Mouse (Mus musculus) cerebellum, adult 9-11 months (tissue): Measurements from ENCODE around the gene Gm10720.
"Not testable (repeated sequence)": the region's sequence is repeated elsewhere in the genome, so short reads cannot be mapped to it uniquely, and the experiment has no call there.

Experiments
- DNase-seq: peaks from one replicate; pipeline ENCODE4 v3.0.0; 2022

Gm10720 gene

DNA sequence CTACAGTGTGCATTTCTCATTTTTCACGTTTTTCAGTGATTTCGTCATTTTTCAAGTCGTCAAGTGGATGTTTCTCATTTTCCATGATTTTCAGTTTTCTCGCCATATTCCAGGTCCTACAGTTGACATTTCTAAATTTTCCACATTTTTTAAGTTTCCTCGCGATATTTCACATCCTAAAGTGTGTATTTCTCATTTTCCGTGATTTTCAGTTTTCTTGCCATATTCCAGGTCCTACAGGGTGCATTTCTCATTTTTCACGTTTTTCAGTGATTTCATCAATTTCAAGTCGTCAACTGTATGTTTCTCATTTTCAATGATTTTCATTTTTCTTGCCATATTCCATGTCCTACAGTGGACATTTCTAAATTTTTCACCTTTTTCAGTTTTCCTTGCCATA lies at the start of gene Gm10720:
TSS of gene Gm10720 (plus strand) at position 301 of the 400 bp plus-strand sequence.
- DNase-seq, result not testable (repeated sequence)

DNA sequence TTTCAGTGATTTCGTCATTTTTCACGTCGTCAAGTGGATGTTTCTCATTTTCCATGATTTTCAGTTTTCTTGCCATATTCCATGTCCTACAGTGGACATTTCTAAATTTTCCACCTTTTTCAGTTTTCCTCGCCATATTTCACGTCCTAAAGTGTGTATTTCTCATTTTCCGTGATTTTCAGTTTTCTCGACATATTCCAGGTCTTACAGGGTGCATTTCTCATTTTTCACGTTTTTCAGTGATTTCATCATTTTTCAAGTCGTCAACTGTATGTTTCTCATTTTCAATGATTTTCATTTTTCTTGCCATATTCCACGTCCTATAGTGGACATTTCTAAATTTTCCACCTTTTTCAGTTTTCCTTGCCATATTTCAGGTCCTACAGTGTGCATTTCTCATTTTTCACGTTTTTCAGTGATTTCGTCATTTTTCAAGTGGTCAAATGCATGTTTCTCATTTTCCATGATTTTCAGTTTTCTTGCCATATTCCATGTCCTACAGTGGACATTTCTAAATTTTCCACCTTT lies 14.9 kb upstream of the Gm10720 start, which contains the start of gene Gm10722:
TSS of gene Gm10722 (plus strand) at position 478 of the 528 bp plus-strand sequence.
- DNase-seq, result peak; percentile 8

DNA sequence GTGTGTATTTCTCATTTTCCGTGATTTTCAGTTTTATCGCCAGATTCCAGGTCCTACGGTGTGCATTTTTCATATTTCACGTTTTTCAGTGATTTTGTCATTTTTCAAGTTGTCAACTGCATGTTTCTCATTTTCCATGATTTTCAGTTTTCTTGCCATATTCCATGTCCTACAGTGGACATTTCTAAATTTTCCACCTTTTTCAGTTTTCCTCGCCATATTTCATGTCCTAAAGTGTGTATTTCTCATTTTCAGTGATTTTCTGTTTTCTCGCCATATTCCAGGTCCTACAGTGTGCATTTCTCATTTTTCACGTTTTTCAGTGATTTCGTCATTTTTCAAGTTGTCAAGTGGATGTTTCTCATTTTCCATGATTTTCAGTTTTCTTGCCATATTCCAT lies 14.4 kb upstream of the Gm10720 start:
- DNase-seq, result peak; percentile 11

DNA sequence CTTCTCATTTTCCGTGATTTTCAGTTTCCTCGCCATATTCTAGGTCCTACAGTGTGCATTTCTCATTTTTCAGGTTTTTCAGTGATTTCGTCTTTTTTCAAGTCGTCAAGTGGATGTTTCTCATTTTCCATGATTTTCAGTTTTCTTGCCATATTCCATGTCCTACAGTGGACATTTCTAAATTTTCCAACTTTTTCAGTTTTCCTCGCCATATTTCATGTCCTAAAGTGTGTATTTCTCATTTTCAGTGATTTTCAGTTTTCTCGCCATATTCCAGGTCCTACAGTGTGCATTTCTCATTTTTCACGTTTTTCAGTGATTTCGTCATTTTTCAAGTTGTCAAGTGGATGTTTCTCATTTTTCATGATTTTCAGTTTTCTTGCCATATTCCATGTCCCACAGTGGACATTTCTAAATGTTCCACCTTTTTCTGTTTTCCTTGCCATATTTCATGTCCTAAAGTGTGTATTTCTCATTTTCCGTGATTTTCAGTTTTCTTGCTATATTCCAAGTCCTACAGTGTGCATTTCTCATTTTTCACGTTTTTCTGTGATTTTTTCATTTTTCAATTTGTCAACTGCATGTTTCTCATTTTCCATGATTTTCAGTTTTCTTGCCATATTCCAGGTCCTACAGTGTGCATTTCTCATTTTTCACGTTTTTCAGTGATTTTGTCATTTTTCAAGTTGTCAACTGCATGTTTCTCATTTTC lies 13.3 kb upstream of the Gm10720 start:
- peak; percentile 89 for DNase-seq

DNA sequence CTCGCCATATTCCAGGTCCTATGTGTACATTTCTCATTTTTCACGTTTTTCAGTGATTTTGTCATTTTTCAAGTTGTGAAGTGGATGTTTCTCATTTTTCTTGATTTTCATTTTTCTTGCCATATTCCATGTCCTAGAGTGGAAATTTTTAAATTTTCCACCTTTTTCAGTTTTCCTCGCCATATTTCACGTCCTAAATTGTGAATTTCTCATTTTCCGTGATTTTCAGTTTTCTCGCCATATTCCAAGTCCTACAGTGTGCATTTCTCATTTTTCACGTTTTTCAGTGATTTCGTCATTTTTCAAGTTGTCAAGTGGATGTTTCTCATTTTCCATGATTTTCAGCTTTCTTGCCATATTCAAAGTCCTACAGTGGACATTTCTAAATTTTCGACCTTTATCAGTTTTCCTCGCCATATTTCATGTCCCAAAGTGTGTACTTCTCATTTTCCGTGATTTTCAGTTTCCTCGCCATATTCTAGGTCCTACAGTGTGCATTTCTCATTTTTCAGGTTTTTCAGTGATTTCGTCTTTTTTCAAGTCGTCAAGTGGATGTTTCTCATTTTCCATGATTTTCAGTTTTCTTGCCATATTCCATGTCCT lies 12.6 kb upstream of the Gm10720 start, which contains the start of gene Gm11168:
TSS of gene Gm11168 (plus strand) at position 553 of the 603 bp plus-strand sequence.
- not testable (repeated sequence) for DNase-seq

DNA sequence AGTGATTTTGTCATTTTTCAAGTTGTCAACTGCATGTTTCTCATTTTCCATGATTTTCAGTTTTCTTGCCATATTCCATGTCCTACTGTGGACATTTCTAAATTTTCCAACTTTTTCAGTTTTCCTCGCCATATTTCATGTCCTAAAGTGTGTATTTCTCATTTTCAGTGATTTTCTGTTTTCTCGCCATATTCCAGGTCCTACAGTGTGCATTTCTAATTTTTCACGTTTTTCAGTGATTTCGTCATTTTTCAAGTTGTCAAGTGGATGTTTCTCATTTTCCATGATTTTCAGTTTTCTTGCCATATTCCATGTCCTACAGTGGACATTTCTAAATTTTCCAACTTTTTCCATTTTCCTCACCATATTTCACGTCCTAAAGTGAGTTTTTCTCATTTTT lies 9.3 kb upstream of the Gm10720 start:
- DNase-seq, result not testable (repeated sequence)

DNA sequence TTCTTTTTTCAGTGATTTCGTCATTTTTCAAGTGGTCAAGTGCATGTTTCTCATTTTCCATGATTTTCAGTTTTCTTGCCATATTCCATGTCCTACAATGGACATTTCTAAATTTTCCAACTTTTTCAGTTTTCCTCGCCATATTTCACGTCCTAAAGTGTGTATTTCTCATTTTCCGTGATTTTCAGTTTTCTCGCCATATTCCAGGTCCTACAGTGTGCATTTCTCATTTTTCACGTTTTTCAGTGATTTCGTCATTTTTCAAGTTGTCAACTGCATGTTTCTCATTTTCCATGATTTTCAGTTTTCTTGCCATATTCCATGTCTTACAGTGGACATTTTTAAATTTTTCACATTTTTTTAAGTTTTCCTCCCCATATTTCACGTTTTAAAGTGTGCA lies 8.8 kb upstream of the Gm10720 start:
- DNase-seq, result peak; percentile 90

DNA sequence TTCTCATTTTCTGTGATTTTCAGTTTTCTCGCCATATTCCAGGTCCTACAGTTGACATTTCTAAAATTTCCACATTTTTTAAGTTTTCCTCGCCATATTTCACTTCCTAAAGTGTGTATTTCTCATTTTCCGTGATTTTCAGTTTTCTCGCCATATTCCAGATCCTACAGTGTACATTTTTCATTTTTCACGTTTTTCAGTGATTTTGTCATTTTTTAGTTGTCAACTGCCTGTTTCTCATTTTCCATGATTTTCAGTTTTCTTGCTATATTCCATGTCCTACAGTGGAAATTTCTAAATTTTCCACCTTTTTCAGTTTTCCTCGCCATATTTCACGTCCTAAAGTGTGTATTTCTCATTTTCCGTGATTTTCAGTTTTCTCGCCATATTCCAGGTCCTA lies 8.2 kb upstream of the Gm10720 start:
- DNase-seq, result not testable (repeated sequence)

DNA sequence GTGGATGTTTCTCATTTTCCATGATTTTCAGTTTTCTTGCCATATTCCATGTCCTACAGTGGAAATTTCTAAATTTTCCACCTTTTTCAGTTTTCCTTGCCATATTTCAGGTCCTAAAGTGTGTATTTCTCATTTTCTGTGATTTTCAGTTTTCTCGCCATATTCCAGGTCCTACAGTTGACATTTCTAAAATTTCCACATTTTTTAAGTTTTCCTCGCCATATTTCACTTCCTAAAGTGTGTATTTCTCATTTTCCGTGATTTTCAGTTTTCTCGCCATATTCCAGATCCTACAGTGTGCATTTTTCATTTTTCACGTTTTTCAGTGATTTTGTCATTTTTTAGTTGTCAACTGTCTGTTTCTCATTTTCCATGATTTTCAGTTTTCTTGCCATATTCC lies 6.1 kb upstream of the Gm10720 start:
- DNase-seq, result not testable (repeated sequence)

DNA sequence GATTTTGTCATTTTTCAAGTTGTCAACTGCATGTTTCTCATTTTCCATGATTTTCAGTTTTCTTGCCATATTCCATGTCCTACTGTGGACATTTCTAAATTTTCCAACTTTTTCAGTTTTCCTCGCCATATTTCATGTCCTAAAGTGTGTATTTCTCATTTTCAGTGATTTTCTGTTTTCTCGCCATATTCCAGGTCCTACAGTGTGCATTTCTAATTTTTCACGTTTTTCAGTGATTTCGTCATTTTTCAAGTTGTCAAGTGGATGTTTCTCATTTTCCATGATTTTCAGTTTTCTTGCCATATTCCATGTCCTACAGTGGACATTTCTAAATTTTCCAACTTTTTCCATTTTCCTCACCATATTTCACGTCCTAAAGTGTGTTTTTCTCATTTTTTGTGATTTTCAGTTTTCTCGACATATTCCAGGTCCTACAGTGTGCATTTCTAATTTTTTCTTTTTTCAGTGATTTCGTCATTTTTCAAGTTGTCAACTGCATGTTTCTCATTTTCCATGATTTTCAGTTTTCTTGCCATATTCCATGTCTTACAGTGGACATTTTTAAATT lies 3.3 kb upstream of the Gm10720 start:
- not testable (repeated sequence) for DNase-seq

DNA sequence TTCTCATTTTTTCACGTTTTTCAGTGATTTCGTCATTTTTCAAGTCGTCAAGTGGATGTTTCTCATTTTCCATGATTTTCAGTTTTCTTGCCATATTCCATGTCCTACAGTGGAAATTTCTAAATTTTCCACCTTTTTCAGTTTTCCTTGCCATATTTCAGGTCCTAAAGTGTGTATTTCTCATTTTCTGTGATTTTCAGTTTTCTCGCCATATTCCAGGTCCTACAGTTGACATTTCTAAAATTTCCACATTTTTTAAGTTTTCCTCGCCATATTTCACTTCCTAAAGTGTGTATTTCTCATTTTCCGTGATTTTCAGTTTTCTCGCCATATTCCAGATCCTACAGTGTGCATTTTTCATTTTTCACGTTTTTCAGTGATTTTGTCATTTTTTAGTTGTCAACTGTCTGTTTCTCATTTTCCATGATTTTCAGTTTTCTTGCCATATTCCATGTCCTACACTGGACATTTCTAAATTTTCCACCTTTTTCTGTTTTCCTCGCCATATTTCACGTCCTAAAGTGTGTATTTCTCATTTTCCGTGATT lies 2.6 kb upstream of the Gm10720 start, which contains the start of gene Gm10721:
TSS of gene Gm10721 (plus strand) at position 408 of the 547 bp plus-strand sequence.
- not testable (repeated sequence) for DNase-seq

DNA sequence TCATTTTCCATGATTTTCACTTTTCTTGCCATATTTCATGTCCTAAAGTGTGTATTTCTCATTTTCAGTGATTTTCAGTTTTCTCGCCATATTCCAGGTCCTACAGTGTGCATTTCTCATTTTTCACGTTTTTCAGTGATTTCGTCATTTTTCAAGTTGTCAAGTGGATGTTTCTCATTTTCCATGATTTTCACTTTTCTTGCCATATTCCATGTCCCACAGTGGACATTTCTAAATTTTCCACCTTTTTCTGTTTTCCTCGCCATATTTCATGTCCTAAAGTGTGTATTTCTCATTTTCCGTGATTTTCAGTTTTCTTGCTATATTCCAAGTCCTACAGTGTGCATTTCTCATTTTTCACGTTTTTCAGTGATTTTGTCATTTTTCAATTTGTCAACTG lies 442 bp downstream of the Gm10720 start:
- not testable (repeated sequence) for DNase-seq

DNA sequence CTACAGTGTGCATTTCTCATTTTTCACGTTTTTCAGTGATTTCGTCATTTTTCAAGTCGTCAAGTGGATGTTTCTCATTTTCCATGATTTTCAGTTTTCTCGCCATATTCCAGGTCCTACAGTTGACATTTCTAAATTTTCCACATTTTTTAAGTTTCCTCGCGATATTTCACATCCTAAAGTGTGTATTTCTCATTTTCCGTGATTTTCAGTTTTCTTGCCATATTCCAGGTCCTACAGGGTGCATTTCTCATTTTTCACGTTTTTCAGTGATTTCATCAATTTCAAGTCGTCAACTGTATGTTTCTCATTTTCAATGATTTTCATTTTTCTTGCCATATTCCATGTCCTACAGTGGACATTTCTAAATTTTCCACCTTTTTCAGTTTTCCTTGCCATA lies 1.7 kb downstream of the Gm10720 start, which contains the start of gene Gm10719:
TSS of gene Gm10719 (plus strand) at position 301 of the 400 bp plus-strand sequence.
- not testable (repeated sequence) for DNase-seq

DNA sequence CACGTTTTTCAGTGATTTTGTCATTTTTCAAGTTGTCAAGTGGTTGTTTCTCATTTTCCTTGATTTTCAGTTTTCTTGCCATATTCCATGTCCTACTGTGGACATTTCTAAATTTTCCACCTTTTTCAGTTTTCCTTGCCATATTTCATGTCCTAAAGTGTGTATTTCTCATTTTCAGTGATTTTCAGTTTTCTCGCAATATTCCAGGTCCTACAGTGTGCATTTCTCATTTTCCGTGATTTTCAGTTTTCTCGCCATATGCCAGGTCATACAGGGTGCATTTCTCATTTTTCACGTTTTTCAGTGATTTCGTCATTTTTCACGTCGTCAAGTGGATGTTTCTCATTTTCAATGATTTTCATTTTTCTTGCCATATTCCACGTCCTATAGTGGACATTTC lies 3.5 kb downstream of the Gm10720 start:
- DNase-seq, result peak; percentile 4

DNA sequence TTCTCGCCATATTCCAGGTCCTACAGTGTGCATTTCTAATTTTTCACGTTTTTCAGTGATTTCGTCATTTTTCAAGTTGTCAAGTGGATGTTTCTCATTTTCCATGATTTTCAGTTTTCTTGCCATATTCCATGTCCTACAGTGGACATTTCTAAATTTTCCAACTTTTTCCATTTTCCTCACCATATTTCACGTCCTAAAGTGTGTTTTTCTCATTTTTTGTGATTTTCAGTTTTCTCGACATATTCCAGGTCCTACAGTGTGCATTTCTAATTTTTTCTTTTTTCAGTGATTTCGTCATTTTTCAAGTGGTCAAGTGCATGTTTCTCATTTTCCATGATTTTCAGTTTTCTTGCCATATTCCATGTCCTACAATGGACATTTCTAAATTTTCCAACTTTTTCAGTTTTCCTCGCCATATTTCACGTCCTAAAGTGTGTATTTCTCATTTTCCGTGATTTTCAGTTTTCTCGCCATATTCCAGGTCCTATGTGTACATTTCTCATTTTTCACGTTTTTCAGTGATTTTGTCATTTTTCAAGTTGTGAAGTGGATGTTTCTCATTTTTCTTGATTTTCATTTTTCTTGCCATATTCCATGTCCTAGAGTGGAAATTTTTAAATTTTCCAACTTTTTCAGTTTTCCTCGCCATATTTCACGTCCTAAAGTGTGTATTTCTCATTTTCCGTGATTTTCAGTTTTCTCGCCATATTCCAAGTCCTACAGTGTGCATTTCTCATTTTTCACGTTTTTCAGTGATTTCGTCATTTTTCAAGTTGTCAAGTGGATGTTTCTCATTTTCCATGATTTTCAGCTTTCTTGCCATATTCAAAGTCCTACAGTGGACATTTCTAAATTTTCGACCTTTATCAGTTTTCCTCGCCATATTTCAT lies 4.6 kb downstream of the Gm10720 start:
- DNase-seq, result peak; percentile 30

DNA sequence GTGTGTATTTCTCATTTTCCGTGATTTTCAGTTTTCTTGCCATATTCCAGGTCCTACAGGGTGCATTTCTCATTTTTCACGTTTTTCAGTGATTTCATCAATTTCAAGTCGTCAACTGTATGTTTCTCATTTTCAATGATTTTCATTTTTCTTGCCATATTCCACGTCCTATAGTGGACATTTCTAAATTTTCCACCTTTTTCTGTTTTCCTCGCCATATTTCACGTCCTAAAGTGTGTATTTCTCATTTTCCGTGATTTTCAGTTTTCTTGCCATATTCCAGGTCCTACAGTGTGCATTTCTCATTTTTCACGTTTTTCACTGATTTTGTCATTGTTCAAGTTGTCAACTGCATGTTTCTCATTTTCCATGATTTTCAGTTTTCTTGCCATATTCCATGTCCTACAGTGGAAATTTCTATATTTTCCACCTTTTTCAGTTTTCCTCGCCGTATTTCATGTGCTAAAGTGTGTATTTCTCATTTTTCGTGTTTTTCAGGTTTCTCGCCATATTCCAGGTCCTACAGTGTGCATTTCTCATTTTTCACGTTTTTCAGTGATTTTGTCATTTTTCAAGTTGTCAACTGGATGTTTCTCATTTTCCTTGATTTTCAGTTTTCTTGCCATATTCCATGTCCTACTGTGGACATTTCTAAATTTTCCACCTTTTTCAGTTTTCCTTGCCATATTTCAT lies 7.0 kb downstream of the Gm10720 start:
- peak; percentile 55 for DNase-seq

DNA sequence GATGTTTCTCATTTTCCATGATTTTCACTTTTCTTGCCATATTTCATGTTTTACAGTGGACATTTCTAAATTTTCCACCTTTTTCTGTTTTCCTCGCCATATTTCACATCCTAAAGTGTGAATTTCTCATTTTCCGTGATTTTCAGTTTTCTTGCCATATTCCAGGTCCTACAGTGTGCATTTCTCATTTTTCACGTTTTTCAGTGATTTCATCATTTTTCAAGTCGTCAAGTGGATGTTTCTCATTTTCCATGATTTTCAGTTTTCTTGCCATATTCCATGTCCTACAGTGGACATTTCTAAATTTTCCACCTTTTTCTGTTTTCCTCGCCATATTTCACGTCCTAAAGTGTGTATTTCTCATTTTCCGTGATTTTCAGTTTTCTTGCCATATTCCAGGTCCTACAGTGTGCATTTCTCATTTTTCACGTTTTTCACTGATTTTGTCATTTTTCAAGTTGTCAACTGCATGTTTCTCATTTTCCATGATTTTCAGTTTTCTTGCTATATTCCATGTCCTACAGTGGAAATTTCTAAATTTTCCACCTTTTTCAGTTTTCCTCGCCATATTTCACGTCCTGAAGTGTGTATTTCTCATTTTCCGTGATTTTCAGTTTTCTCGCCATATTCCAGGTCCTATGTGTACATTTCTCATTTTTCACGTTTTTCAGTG lies 8.0 kb downstream of the Gm10720 start, which contains the start of gene Gm10718:
TSS of gene Gm10718 (plus strand) at position 236 of the 673 bp plus-strand sequence.
- peak; percentile 30 for DNase-seq

DNA sequence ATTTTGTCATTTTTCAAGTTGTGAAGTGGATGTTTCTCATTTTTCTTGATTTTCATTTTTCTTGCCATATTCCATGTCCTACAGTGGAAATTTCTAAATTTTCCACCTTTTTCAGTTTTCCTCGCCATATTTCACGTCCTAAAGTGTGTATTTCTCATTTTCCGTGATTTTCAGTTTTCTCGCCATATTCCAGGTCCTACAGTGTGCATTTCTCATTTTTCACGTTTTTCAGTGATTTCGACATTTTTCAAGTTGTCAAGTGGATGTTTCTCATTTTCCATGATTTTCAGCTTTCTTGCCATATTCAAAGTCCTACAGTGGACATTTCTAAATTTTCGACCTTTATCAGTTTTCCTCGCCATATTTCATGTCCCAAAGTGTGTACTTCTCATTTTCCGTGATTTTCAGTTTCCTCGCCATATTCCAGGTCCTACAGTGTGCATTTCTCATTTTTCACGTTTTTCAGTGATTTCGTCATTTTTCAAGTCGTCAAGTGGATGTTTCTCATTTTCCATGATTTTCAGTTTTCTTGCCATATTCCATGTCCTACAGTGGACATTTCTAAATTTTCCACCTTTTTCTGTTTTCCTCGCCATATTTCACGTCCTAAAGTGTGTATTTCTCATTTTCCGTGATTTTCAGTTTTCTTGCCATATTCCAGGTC lies 8.7 kb downstream of the Gm10720 start:
- peak; percentile 94 for DNase-seq

DNA sequence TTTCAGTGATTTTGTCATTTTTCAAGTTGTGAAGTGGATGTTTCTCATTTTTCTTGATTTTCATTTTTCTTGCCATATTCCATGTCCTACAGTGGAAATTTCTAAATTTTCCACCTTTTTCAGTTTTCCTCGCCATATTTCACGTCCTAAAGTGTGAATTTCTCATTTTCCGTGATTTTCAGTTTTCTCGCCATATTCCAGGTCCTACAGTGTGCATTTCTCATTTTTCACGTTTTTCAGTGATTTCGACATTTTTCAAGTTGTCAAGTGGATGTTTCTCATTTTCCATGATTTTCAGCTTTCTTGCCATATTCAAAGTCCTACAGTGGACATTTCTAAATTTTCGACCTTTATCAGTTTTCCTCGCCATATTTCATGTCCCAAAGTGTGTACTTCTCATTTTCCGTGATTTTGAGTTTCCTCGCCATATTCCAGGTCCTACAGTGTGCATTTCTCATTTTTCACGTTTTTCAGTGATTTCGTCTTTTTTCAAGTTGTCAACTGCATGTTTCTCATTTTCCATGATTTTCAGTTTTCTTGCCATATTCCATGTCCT lies 9.5 kb downstream of the Gm10720 start, which contains the start of gene Gm10717:
TSS of gene Gm10717 (plus strand) at position 506 of the 556 bp plus-strand sequence.
- peak; percentile 14 for DNase-seq

DNA sequence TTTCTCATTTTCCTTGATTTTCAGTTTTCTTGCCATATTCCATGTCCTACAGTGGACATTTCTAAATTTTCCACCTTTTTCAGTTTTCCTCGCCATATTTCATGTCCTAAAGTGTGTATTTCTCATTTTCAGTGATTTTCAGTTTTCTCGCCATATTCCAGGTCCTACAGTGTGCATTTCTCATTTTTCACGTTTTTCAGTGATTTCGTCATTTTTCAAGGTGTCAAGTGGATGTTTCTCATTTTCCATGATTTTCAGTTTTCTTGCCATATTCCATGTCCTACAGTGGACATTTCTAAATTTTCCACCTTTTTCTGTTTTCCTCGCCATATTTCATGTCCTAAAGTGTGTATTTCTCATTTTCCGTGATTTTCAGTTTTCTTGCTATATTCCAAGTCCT lies 10.2 kb downstream of the Gm10720 start:
- peak; percentile 37 for DNase-seq
